Mouse (Mus musculus) limb, embryonic 10.5 days (tissue): Measurements from ENCODE around the gene Fgfr2. TPM values are rescaled to one million over a fixed set of nuclear protein-coding genes. Genes with fewer than 3 reads are reported as not detected.

Source experiments
- DNase-seq: peaks from one replicate; pipeline ENCODE4 v3.0.0-alpha.2; 2017; ENCODE audit warnings: low spot score
- H3K27ac ChIP-seq: fragments of 300-500 bp; sonication (generic); 2 replicates; pipeline ENCODE4 v1.5.1; 2016; ENCODE audit warnings: mild to moderate bottlenecking
- H3K27me3 ChIP-seq: fragments of 300-500 bp; sonication (generic); 2 replicates; pipeline ENCODE4 v1.6.1; 2016; ENCODE audit warnings: low read depth, mild to moderate bottlenecking; ENCODE audit not compliant: poor library complexity, severe bottlenecking
- H3K36me3 ChIP-seq: fragments of 300-500 bp; sonication (generic); 2 replicates; pipeline ENCODE4 v1.6.1; 2016; ENCODE audit warnings: mild to moderate bottlenecking, moderate library complexity
- H3K4me1 ChIP-seq: fragments of 300-500 bp; sonication (generic); 2 replicates; pipeline ENCODE4 v1.6.1; 2016
- H3K4me3 ChIP-seq: fragments of 300-500 bp; sonication (generic); 2 replicates; pipeline ENCODE4 v1.5.1; 2016; ENCODE audit warnings: mild to moderate bottlenecking, moderate library complexity
- H3K9me3 ChIP-seq: fragments of 300-500 bp; sonication (generic); replicated peaks from 2 replicates; pipeline ENCODE4 v1.6.1; 2016; ENCODE audit warnings: mild to moderate bottlenecking
- WGBS: fragments of 180-500 bp; shearing (Covaris S2); methylation state at CpG from one replicate; pipeline ENCODE4 v1.1.7; 2016; 5-methylcytosine and 5-hydroxymethylcytosine counted together
- polyA plus RNA-seq: library from polyadenylated mRNA; unstranded; fragments of >200 nt; fragmentation: Nextera tagmentation; extraction: Ambion mirVana; gene quantifications from 2 replicates; pipeline ENCODE4 v1.2.1, GENCODE M21; 2016

Fgfr2 gene
- polyA plus RNA-seq, 1 experiment from 2014 or later, result 64.4 TPM

- no peak overlapping the region for H3K27ac ChIP-seq
- DNase-seq, result no peak
- no peaks in the 10 kb centered on the region for H3K27me3 ChIP-seq
- no peaks in the 10 kb centered on the region for H3K36me3 ChIP-seq
- no peak overlapping the region for H3K4me3 ChIP-seq
- H3K9me3 ChIP-seq, result no peaks in the 10 kb centered on the region
- WGBS, result 67% methylated on average over 3 of the region's 3 CpGs
- peaks cover 7% of the 10 kb centered on the region for H3K4me1 ChIP-seq
Measured at GRCm38 (mm10) chr7:132927201-132927600, 195.9 kb downstream of the Fgfr2 start.

GRCm38 (mm10) chr7:132925227-132925626 lies 197.9 kb downstream of the Fgfr2 start:
- no peak overlapping the region for H3K27ac ChIP-seq
- no peaks in the 10 kb centered on the region for H3K9me3 ChIP-seq
- H3K27me3 ChIP-seq, result no peaks in the 10 kb centered on the region
- H3K4me3 ChIP-seq, result no peak overlapping the region
- H3K4me1 ChIP-seq, result 0 out of 2 replicates have a peak, but pooled peaks cover 3% of the 10 kb centered on the region
- no peak for DNase-seq
- no peaks in the 10 kb centered on the region for H3K36me3 ChIP-seq
- WGBS, result 83% methylated on average over 2 of the region's 2 CpGs

- Histone ChIP-seq H3K4me3 (no peak overlapping the region), H3K36me3 (no peaks in the 10 kb centered on the region), H3K4me1 (no peaks in the 10 kb centered on the region), H3K27me3 (no peaks in the 10 kb centered on the region), H3K27ac (no peak overlapping the region), H3K9me3 (no peaks in the 10 kb centered on the region)
- WGBS, result 62% methylated on average over 3 of the region's 3 CpGs
- no peak for DNase-seq
Measured at GRCm38 (mm10) chr7:132921971-132922370, 201.2 kb downstream of the Fgfr2 start.

GRCm38 (mm10) chr7:132903796-132904195 lies 219.4 kb downstream of the Fgfr2 start:
- no peak overlapping the region for H3K4me3 ChIP-seq
- 78% methylated on average over 3 of the region's 3 CpGs for WGBS
- no peak overlapping the region for H3K27ac ChIP-seq
- H3K4me1 ChIP-seq, result no peaks in the 10 kb centered on the region
- H3K27me3 ChIP-seq, result no peaks in the 10 kb centered on the region
- H3K9me3 ChIP-seq, result peaks cover 6% of the 10 kb centered on the region; the same call in 1 of the 2 replicates
- no peak for DNase-seq
- no peaks in the 10 kb centered on the region for H3K36me3 ChIP-seq

- H3K9me3 ChIP-seq, result no peaks in the 10 kb centered on the region
- no peaks in the 10 kb centered on the region for H3K27me3 ChIP-seq
- H3K4me1 ChIP-seq, result no peaks in the 10 kb centered on the region
- DNase-seq, result no peak
- H3K36me3 ChIP-seq, result no peaks in the 10 kb centered on the region
- no peak overlapping the region for H3K4me3 ChIP-seq
- 60% methylated on average over 2 of the region's 2 CpGs for WGBS
- no peak overlapping the region for H3K27ac ChIP-seq
Measured at GRCm38 (mm10) chr7:132900826-132901531, 222.2 kb downstream of the Fgfr2 start.

- H3K4me1 ChIP-seq, result no peaks in the 10 kb centered on the region
- no peaks in the 10 kb centered on the region for H3K36me3 ChIP-seq
- WGBS, result 89% methylated on average over 2 of the region's 2 CpGs
- no peaks in the 10 kb centered on the region for H3K9me3 ChIP-seq
- no peak for DNase-seq
- H3K27me3 ChIP-seq, result no peaks in the 10 kb centered on the region
- no peak overlapping the region for H3K27ac ChIP-seq
- no peak overlapping the region for H3K4me3 ChIP-seq
Measured at GRCm38 (mm10) chr7:132898234-132898633, 224.9 kb downstream of the Fgfr2 start.

- 82% methylated on average over 10 of the region's 10 CpGs for WGBS
- Histone ChIP-seq H3K9me3 (no peaks in the 10 kb centered on the region), H3K36me3 (no peaks in the 10 kb centered on the region), H3K4me1 (no peaks in the 10 kb centered on the region), H3K27me3 (no peaks in the 10 kb centered on the region), H3K27ac (no peak overlapping the region), H3K4me3 (no peak overlapping the region)
- no peak for DNase-seq
Measured at GRCm38 (mm10) chr7:132897258-132897657, 225.9 kb downstream of the Fgfr2 start.

GRCm38 (mm10) chr7:132896206-132896815 lies 226.8 kb downstream of the Fgfr2 start:
- DNase-seq, result no peak
- Histone ChIP-seq H3K27ac (no peak overlapping the region), H3K4me3 (no peak overlapping the region), H3K9me3 (no peaks in the 10 kb centered on the region), H3K4me1 (no peaks in the 10 kb centered on the region), H3K36me3 (no peaks in the 10 kb centered on the region), H3K27me3 (no peaks in the 10 kb centered on the region)
- WGBS, result 92% methylated on average over 9 of the region's 9 CpGs

- H3K27me3 ChIP-seq, result no peaks in the 10 kb centered on the region
- H3K27ac ChIP-seq, result no peak overlapping the region
- H3K4me3 ChIP-seq, result no peak overlapping the region
- 84% methylated on average over 7 of the region's 7 CpGs for WGBS
- no peaks in the 10 kb centered on the region for H3K9me3 ChIP-seq
- H3K36me3 ChIP-seq, result no peaks in the 10 kb centered on the region
- no peak for DNase-seq
- no peaks in the 10 kb centered on the region for H3K4me1 ChIP-seq
Measured at GRCm38 (mm10) chr7:132894841-132895555, 228.2 kb downstream of the Fgfr2 start.

GRCm38 (mm10) chr7:132893336-132893735 lies 229.8 kb downstream of the Fgfr2 start:
- H3K27me3 ChIP-seq, result no peaks in the 10 kb centered on the region
- 76% methylated on average over 1 of the region's 1 CpGs for WGBS
- H3K4me3 ChIP-seq, result no peak overlapping the region
- H3K36me3 ChIP-seq, result no peaks in the 10 kb centered on the region
- H3K4me1 ChIP-seq, result no peaks in the 10 kb centered on the region; the same call in 1 of the 2 replicates
- H3K9me3 ChIP-seq, result no peaks in the 10 kb centered on the region
- H3K27ac ChIP-seq, result no peak overlapping the region
- DNase-seq, result no peak

- WGBS, result 79% methylated on average over 7 of the region's 7 CpGs
- no peak overlapping the region for H3K4me3 ChIP-seq
- no peaks in the 10 kb centered on the region for H3K9me3 ChIP-seq
- H3K27me3 ChIP-seq, result no peaks in the 10 kb centered on the region
- H3K36me3 ChIP-seq, result no peaks in the 10 kb centered on the region
- H3K4me1 ChIP-seq, result no peaks in the 10 kb centered on the region; the same call in 1 of the 2 replicates
- no peak overlapping the region for H3K27ac ChIP-seq
- no peak for DNase-seq
Measured at GRCm38 (mm10) chr7:132892806-132893205, 230.3 kb downstream of the Fgfr2 start.

GRCm38 (mm10) chr7:132892311-132892661 lies 230.9 kb downstream of the Fgfr2 start:
- H3K36me3 ChIP-seq, result no peaks in the 10 kb centered on the region
- H3K27me3 ChIP-seq, result no peaks in the 10 kb centered on the region
- 69% methylated on average over 4 of the region's 4 CpGs for WGBS
- no peak overlapping the region for H3K4me3 ChIP-seq
- no peaks in the 10 kb centered on the region; the same call in 1 of the 2 replicates for H3K4me1 ChIP-seq
- DNase-seq, result no peak
- H3K27ac ChIP-seq, result no peak overlapping the region
- H3K9me3 ChIP-seq, result no peaks in the 10 kb centered on the region
